Comparison of ENCODE assay signal across 8 mouse cellular contexts in genomic region chr17:42876001-42876903, GRCm38 (mm10). TPM values are rescaled to one million over a fixed set of nuclear protein-coding genes. Genes with fewer than 3 reads are reported as not detected.
DNase-seq lines count a peak whose midpoint lies in the region; ATAC-seq and TF ChIP-seq lines count a peak whose summit lies in the region.

Cd2ap (minus strand) TSS chr17:42876665.

- no peaks in the 10 kb centered on the region for H3K36me3 ChIP-seq in ES-E14 (ENCODE audit: control insufficient read depth, insufficient read depth, low read length, poor library complexity, severe bottlenecking)
- H3K36me3 ChIP-seq in forebrain, embryonic 16.5 days (ENCODE audit: control insufficient read depth, insufficient read depth): no peaks in the 10 kb centered on the region
- H3K36me3 ChIP-seq in lung, embryonic 15.5 days: no peaks in the 10 kb centered on the region

- peaks cover 3 to 8% of the 10 kb centered on the region in 2 experiments; a peak in 2 of 4 replicates for H3K4me1 ChIP-seq in ES-E14 (ENCODE audit: control insufficient read depth in 2 of 2, insufficient read depth in 2 of 2, low read length in 2 of 2, poor library complexity in 1 of 2)
- H3K4me1 ChIP-seq in forebrain, embryonic 16.5 days (replicated peaks; ENCODE audit: control insufficient read depth, insufficient read depth, low read length): peaks cover 8% of the 10 kb centered on the region
- peaks cover 11% of the 10 kb centered on the region for H3K4me1 ChIP-seq in lung, embryonic 15.5 days

- peak; percentile 96 for ATAC-seq in forebrain, embryonic 16.5 days
- ATAC-seq in lung, embryonic 15.5 days (ENCODE audit: borderline replicate concordance, extremely low read depth, low FRiP score, low TSS enrichment): peak; percentile 96

- intact Hi-C loops in heart, postnatal 36 days (cut with DNase I): loop anchor here (5.0 to 10.0 kb wide), 4 partner anchors 59 to 1359 kb away; no protein-coding TSS in a partner anchor

- in situ Hi-C loops in ES-E14 (cut with MboI; ENCODE audit: low sequenced_read_pairs in 2 of 2, unreplicated experiment in 2 of 2): no loop called here

- 0% methylated on average over 71 of the region's 94 CpGs for WGBS in forebrain, embryonic 16.5 days
- under 1% methylated on average over 72 of the region's 94 CpGs for WGBS in lung, embryonic 15.5 days

- H3K27ac ChIP-seq in ES-E14 (ENCODE audit: insufficient read depth, low read depth, low read length, poor library complexity, severe bottlenecking): peak within 1 kb of the TSS; percentile 70
- H3K27ac ChIP-seq in forebrain, embryonic 16.5 days (ENCODE audit: low read length): peak within 1 kb of the TSS; percentile 86
- peak within 1 kb of the TSS; percentile 95 for H3K27ac ChIP-seq in lung, embryonic 15.5 days

- H3K4me3 ChIP-seq in ES-E14 (ENCODE audit: insufficient read depth in 1 of 2, low read depth in 1 of 2, low read length in 2 of 2, poor library complexity in 1 of 2, severe bottlenecking in 1 of 2): peak within 1 kb of the TSS; percentile 81 to 88
- peak within 1 kb of the TSS; percentile 91 for H3K4me3 ChIP-seq in forebrain, embryonic 16.5 days (replicated peaks; ENCODE audit: low read length)
- H3K4me3 ChIP-seq in lung, embryonic 15.5 days: peak within 1 kb of the TSS; percentile 95

- H3K9me3 ChIP-seq in ES-E14 (ENCODE audit: control insufficient read depth, insufficient read depth, low read depth, low read length): no peaks in the 10 kb centered on the region
- no peaks in the 10 kb centered on the region for H3K9me3 ChIP-seq in forebrain, embryonic 16.5 days (ENCODE audit: control insufficient read depth, low read length)
- H3K9me3 ChIP-seq in lung, embryonic 15.5 days: no peaks in the 10 kb centered on the region

- peak within 1 kb of the TSS; percentile 94 for H3K4me2 ChIP-seq in forebrain, embryonic 16.5 days (ENCODE audit: low read length)
- peak within 1 kb of the TSS; percentile 65 for H3K4me2 ChIP-seq in lung, embryonic 15.5 days

- no peaks in the 10 kb centered on the region for H3K27me3 ChIP-seq in forebrain, embryonic 16.5 days (replicated peaks; ENCODE audit: control insufficient read depth, insufficient read depth, low read length)
- H3K27me3 ChIP-seq in lung, embryonic 15.5 days: no peaks in the 10 kb centered on the region

- H3K9ac ChIP-seq in ES-E14 (ENCODE audit: insufficient read depth, low read depth, low read length, poor library complexity, severe bottlenecking): peak within 1 kb of the TSS; percentile 93
- H3K9ac ChIP-seq in forebrain, embryonic 16.5 days (replicated peaks; ENCODE audit: low read depth, low read length): peak within 1 kb of the TSS; percentile 97
- H3K9ac ChIP-seq in lung, embryonic 15.5 days: peak within 1 kb of the TSS; percentile 98

- DNase-seq in ES-E14 (ENCODE audit: low read depth, low spot score): peak; percentile 86
- peak; percentile 94 for DNase-seq in cerebellum, adult 11-12 months
- peak; percentile 99 for DNase-seq in heart, postnatal 36 days
- peak; percentile 90 to 95 for DNase-seq in layer of hippocampus, adult 8-10 months (ENCODE audit: low spot score in 2 of 2)
- DNase-seq in ovary, adult 18-20 months (ENCODE audit: low spot score): peak; percentile 89
- peak; percentile 98 for DNase-seq in thymus, postnatal 0 days (ENCODE audit: low spot score)

TF ChIP-seq in ES-E14, 5 proteins besides CTCF, POLR2A, EP300 and RAD21:
- TF ChIP-seq ZC3H11A (IDR thresholded peaks at IDR 0.05; ENCODE audit: borderline replicate concordance, low read depth, low read length): no peak
- TF ChIP-seq CHD2 (IDR thresholded peaks at IDR 0.05; ENCODE audit: low read depth, low read length): peak; percentile 89
- TF ChIP-seq ZNF384 (IDR thresholded peaks at IDR 0.05; ENCODE audit: low read depth, low read length): 0 out of 2 replicates have a peak, but pooled peaks have one; percentile 94
- TF ChIP-seq HCFC1 (IDR thresholded peaks at IDR 0.05; ENCODE audit: borderline replicate concordance, insufficient read depth, low read length): no peak
- TF ChIP-seq MAFK (IDR thresholded peaks at IDR 0.05; ENCODE audit: insufficient read depth, low read depth, low read length): no peak
TF ChIP-seq in ES-E14: peak in this region for 2.

RNA-seq across cellular contexts. Expression of gene Cd2ap, which starts in this region (rescaled TPM):
- total RNA-seq in ES-E14 (2012; rRNA removed): 58.7 and 62.3 TPM in 2 replicates
- 7.2 and 7.4 TPM in 2 replicates for polyA plus RNA-seq in forebrain, embryonic 16.5 days (2015; fragmentation: Nextera tagmentation; extraction: Ambion mirVana)
- 10 to 100 TPM; 20.2 to 22.3 TPM for total RNA-seq in heart, postnatal 36 days (2021)
- total RNA-seq in layer of hippocampus, adult 8-10 months (2022): 10 to 100 TPM; 18.9 to 26.5 (median 24.4) TPM
- polyA plus RNA-seq in lung, embryonic 15.5 days (2015; fragmentation: Nextera tagmentation; extraction: Ambion mirVana): 28.1 and 29.6 TPM in 2 replicates
- 15.0 and 19.8 TPM in 2 replicates for polyA plus RNA-seq in thymus, postnatal 0 days (2015; fragmentation: Nextera tagmentation; extraction: Ambion mirVana)

Comparison
In these comparisons a context has a peak if more than half of its experiments do, and no peak if none do; other contexts are left out.
1. Peak in every context shown above with its lines: DNase-seq, ATAC-seq, H3K4me3 ChIP-seq and H3K27ac ChIP-seq.